Mouse (Mus musculus): ENCODE measurements around the gene Grik4.

GRCm38 (mm10) chr9:42735086-42735485 lies 209.2 kb downstream of the Grik4 start:
- TF ChIP-seq HCFC1 (IDR thresholded peaks at IDR 0.05; ENCODE audit: borderline replicate concordance, insufficient read depth, low read length) (no peak), CHD2 (IDR thresholded peaks at IDR 0.05; ENCODE audit: low read depth, low read length) (no peak), ZNF384 (IDR thresholded peaks at IDR 0.05; ENCODE audit: low read depth, low read length) (no peak)
